Mouse (Mus musculus): Measurements from ENCODE around the gene Sema5a.
"Not testable (repeated sequence)": the region's sequence is repeated elsewhere in the genome, so short reads cannot be mapped to it uniquely, and the experiment has no call there.

Gene Sema5a

GRCm38 (mm10) chr15:32244344-32244955 lies at the start of gene Sema5a:
Gene Sema5a, plus strand, starts transcription at chr15:32244810.
- peak; percentile 91 for DNase-seq (ENCODE audit: low read depth)

GRCm38 (mm10) chr15:32198076-32198475 lies 46.5 kb upstream of the Sema5a start:
- no peak for DNase-seq (ENCODE audit: low read depth)

DNA sequence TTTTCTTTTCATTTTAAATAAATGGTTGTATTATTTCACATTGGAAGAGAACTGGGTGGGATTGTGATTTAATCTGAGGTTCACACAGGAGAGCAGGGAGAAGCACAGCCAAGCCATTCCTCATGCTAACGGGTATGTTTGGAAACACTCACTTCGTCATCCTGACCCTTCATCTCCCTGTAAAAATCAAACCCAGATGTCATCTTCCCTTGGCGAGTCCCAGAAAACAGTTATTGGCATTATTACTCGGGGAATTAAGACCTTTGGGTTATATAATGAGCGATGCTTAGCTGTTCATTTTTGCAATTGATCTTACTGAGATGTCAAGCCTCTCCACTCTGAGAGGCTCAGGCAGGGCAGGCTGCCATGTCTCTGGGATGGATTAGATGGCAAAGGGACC lies 46.0 kb upstream of the Sema5a start:
- DNase-seq (ENCODE audit: low read depth): peak; percentile 62

- no peak for DNase-seq (ENCODE audit: low read depth)
Observed at GRCm38 (mm10) chr15:32203242-32203641, 41.4 kb upstream of the Sema5a start.

DNA sequence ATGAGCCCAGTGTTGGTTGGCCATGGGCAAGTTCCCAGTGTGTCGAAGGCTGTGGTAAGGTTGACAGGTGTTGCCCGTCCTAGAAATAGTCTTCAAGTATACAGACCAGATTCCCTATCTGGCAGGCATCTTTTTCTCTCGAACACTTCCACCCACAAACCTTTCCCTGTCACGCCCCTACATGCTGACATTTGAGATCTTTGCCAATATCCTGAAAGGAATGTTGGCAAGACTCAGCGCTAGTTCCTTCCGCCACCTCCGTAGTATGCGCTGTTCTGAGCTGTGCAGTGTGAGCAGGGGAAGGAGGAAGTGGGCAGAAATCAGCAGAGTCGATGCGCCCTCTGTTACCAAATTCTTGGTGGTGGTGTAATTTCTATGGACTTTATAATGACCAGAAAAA lies 39.7 kb upstream of the Sema5a start:
- DNase-seq (ENCODE audit: low read depth): no peak

DNA sequence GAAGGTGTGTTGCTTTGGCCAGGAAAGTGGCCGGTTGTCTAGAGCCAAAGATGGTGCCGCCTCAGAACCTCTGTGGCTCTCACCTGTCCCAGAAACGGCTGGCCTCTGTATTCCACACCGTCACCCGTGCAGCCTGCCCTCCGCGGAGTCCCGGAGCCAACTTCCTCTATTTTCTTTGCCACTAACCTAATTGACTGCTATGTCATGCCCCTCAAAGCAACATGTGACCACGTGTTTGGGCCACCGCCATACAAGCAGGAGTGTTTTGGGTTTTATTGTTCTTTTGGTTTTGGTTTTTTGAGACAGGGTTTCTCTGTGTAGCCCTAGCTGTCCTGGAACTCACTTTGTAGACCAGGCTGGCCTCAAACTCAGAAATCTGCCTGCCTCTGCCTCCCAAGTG lies 29.9 kb upstream of the Sema5a start:
- not testable (repeated sequence) for DNase-seq (ENCODE audit: low read depth)

GRCm38 (mm10) chr15:32223028-32223427 lies 21.6 kb upstream of the Sema5a start:
- no peak for DNase-seq (ENCODE audit: low read depth)

DNA sequence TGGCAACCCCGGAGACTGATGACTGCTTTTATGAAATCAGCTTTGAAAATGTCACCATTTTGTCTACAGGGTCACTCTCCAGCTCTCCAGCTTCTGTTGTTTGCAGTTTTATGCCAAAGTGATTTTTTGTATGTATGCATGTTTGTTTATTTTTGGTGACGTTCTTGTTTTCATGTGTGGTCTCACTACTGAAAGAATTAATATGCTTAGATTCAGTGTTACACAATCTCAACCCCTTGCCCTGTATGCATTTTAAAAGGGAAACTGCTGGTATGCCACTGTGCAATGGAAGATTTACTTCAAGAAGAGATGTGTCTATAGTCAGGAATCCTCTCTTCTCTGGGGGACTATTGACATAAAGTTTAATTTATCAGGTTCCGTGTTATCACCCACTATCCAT lies 19.2 kb upstream of the Sema5a start:
- DNase-seq (ENCODE audit: low read depth): no peak

DNA sequence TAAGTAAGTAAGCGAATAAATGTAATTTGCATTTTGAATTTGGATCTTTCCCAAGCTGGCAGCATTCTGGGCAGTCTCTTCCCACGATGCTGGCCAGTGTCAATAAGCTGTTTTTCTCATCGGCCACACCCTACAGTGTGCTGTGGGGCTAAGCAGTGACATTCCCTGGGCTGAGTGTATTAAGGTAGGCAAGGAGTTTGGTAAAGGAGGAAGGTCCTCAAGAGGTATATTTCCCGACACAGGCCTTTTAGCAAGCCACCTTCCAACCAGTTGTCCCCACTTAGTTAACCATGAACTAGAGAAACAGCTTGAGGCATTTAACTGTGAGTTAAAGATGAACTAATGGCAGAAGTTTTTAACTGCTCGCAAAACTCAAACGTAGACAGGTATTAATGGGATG lies 18.2 kb upstream of the Sema5a start:
- DNase-seq (ENCODE audit: low read depth): no peak

DNA sequence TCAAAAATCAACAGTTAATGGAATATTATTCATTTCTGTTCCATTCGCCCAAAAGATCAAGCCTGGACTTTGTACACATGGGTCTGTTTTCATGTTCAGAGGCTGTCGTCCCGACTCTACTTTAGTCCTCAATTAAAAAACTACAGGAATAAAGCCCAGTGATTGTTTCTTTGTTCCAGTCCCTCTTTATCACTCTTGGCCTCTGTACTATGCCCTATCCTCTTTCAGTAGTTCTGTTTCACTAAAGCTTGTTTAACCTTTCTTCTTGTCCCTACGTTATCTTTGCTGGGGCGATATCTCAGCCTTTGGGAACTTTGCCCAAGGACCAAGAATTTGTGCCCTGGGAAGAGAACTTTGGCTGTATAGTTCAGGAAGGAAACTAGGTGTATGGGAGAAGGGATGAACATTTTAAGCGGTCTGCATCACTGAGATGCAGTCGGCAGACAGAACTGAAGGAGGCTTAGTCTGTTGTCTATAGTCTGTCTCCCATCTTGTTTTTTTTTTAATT lies 17.7 kb upstream of the Sema5a start:
- DNase-seq (ENCODE audit: low read depth): no peak

GRCm38 (mm10) chr15:32230066-32230465 lies 14.5 kb upstream of the Sema5a start:
- DNase-seq (ENCODE audit: low read depth): no peak

DNA sequence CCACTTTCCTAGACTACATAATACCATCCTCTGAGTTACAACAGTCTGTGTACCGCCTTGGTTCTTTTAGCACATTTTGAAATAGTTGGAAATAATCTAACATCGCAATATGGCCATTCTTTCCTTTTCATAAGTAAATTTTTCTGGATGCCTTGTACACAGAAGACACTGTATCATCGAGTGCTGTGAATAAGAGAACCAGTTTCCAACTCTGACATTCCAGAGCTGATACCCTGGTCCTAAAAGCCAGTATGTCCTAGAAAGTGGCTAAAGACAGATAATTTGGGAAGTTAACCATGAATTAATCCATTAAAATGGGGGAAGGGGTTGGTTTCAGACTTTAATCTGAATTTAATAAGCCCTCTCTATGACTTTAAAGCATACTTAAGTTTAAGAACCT lies 12.4 kb upstream of the Sema5a start:
- DNase-seq (ENCODE audit: low read depth): no peak

DNA sequence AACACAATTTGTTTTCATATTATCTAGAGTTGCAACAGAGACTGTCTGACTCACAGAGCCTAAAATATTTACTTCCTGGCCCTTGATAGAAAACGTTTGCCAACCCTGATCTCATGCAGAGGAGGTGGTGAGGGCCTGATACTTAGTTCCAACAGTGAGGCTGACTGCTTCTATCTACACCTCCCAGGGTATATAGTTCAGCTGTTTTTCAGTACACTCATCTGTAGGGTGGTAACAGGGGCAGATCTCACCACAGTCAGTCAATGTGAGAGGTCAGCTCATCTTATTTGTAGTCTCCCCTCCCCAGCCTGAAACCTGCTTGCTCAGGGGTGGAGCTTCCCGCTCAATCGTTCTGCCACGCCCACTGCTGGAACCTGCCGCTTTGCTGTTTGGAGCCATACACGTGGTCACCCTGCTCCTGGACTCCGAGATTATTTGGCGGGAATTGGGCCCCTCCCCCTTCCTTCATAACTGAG lies 11.9 kb upstream of the Sema5a start:
- peak; percentile 79 for DNase-seq (ENCODE audit: low read depth)

DNA sequence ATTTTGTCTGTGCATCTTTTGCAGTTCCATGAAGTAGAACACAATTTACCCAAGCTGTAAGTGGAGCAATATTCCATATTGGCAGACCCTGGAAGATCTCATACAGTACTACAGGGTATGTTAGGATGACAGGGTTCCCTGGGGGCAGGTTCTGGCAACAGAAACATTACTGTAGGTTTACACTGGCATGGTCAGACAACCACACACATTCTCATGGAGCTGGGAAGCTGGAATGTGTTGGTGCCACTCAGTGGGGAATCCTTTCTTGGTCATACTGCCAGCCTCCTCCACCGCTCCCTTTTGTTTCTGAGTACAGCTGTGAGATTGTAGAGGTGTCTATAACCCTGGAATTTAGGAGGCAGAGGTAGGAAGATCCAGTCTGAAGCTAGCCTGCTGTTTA lies 11.2 kb upstream of the Sema5a start:
- DNase-seq (ENCODE audit: low read depth): no peak

DNA sequence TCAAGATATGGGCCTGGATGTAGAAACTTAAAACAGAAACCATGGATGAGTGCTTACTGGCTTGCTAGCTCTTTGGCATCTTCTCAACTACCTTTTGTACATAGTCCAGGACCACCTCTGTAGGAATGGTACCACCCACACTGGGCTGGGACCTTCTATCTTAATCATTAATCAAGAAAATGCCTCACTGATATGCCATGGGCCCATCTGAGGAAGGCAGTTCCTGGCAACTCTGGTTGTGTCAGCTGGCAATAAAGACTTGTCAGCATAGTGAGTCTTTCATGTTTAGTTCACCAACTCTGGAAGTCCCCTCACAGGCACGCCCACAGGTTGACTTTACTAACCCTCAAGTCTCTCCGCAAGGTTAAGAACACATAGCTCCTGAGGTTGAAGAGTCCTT lies 5.5 kb upstream of the Sema5a start:
- DNase-seq (ENCODE audit: low read depth): no peak

DNA sequence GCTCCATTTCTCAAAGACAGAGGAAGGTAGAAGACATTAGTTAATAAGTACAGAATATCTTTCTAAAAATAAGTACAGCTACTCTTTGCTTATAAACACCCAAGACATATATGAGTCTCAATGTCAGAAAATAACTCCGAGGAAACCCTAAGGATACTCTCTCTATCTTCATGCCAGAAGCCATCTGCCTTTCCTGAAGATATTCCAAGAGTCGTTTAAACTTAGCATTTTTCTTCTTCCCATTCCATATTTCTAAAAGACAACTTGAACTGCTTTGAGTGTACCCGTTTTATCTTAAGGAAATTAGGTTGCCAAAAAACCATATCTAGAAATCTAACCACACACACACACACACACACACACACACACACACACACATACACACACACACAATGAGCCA lies 4.5 kb upstream of the Sema5a start:
- no peak for DNase-seq (ENCODE audit: low read depth)

GRCm38 (mm10) chr15:32241666-32242065 lies 2.9 kb upstream of the Sema5a start:
- peak; percentile 77 for DNase-seq (ENCODE audit: low read depth)

DNA sequence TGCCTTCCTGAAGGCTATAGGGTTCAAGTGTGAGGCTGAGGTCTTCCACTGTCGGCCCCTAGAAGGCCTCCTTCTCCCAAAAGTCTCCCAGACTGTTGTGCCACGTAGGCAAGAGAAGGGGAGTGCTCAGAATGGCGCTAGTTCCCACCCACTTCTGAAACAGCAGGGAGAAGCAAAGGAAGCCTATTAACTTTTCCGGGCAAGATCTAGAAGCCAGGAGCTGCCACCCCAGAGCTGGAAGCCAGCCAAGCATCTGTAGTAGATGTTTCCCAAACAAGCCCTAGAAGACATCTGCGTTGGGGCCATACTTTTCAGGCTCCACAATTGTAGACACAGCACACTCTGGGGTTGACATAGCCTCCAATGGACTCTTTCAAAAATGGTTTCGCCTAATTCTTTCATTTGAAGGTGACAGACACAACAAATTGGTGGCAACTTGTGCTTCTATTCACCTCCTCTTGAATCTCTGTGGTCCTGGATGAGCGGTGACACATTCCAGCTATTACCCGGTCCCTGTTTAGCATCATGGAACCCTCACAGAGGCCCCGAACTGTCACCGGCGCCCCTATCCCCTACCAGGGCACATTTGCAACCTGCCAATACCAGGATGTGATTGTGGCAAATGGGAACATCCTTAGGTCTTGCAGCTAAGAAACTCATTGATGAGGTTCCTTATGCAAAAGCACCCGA lies 1.4 kb upstream of the Sema5a start:
- DNase-seq (ENCODE audit: low read depth): peak; percentile 91

DNA sequence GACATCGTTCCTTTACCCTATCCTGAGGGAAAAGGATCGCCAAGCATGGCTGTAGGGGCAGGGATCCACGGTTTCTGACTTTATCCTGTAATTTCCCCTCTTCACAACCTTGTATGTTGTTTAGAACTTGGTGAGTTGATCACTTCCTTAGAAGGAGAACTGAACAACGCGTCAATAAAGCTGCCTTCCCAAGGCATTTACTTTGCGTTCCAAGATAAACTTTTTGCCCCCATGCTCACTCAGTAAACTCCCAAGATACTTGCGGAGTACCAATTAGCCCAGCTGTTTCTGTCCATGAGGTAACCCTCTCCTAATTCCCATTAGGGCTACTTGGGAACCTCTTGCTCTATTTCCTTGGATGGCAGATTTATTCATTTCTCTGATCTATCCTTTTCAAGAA lies 786 bp upstream of the Sema5a start:
- DNase-seq (ENCODE audit: low read depth): no peak

GRCm38 (mm10) chr15:32244956-32245836 lies 586 bp downstream of the Sema5a start:
- peak; percentile 30 for DNase-seq (ENCODE audit: low read depth)

GRCm38 (mm10) chr15:32245837-32246670 lies 1.4 kb downstream of the Sema5a start:
- DNase-seq (ENCODE audit: low read depth): peak; percentile 91

DNA sequence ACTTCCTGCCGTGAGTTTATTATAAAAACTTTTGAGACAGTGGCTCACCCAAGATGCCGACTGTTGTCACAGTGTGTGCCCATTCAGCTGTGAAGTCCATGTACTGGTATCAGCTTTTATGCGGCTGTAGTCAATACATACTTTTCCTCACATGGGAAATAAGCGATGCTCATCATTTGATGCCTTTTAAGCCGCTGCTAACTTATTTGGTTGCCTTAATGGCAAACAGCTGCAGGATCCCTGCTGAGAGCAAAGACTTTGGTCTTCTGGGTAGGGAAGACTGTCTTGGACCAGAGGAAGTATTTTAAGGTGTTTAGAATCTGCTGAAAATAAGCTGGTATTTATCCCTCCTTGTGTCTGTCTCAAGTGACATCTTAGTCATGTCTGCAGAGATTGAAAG lies 2.7 kb downstream of the Sema5a start:
- DNase-seq (ENCODE audit: low read depth): no peak
